Comparison of ENCODE assay signal across 8 mouse cellular contexts in genomic region chr4:48047136-48047765, GRCm38 (mm10). TPM values are rescaled to one million over a fixed set of nuclear protein-coding genes. Genes with fewer than 3 reads are reported as not detected.
DNase-seq lines count a peak whose midpoint lies in the region; ATAC-seq and TF ChIP-seq lines count a peak whose summit lies in the region.

No protein-coding gene starts in this region.

- under 1% methylated on average over 33 of the region's 33 CpGs for WGBS in embryonic facial prominence, embryonic 12.5 days
- WGBS in hindbrain, embryonic 15.5 days: under 1% methylated on average over 33 of the region's 33 CpGs
- 3% methylated on average over 32 of the region's 33 CpGs for WGBS in macrophage (ENCODE audit: missing documents)

- ATAC-seq in embryonic facial prominence, embryonic 12.5 days (ENCODE audit: insufficient number of reproducible peaks, insufficient read depth, low FRiP score, low TSS enrichment): no peak
- ATAC-seq in hindbrain, embryonic 15.5 days (ENCODE audit: low FRiP score, low read depth): no peak

- no peak for TF ChIP-seq CTCF in layer of hippocampus, adult 2 months (conservative IDR thresholded peaks at IDR 0.05)

- no peaks in the 10 kb centered on the region for H3K9me3 ChIP-seq in embryonic facial prominence, embryonic 12.5 days
- H3K9me3 ChIP-seq in hindbrain, embryonic 15.5 days: no peaks in the 10 kb centered on the region

- DNase-seq in layer of hippocampus, adult 2 months (ENCODE audit: low spot score in 2 of 2): no peak
- no peak for DNase-seq in layer of hippocampus, postnatal 14 days (ENCODE audit: low spot score in 2 of 2)
- peak; percentile 67 for DNase-seq in T-cell, adult 2 months (ENCODE audit: low spot score)
- DNase-seq in thymus, postnatal 25 days: peak; percentile 59
- no peak for DNase-seq in layer of hippocampus, postnatal 36 days

- peaks cover 57% of the 10 kb centered on the region for H3K27me3 ChIP-seq in embryonic facial prominence, embryonic 12.5 days
- H3K27me3 ChIP-seq in hindbrain, embryonic 15.5 days: peaks cover 33% of the 10 kb centered on the region

- H3K4me1 ChIP-seq in embryonic facial prominence, embryonic 12.5 days: peaks cover 43% of the 10 kb centered on the region
- peaks cover 57% of the 10 kb centered on the region for H3K4me1 ChIP-seq in hindbrain, embryonic 15.5 days (replicated peaks)

- H3K36me3 ChIP-seq in embryonic facial prominence, embryonic 12.5 days: no peaks in the 10 kb centered on the region
- no peaks in the 10 kb centered on the region for H3K36me3 ChIP-seq in hindbrain, embryonic 15.5 days
- no peaks in the 10 kb centered on the region for H3K36me3 ChIP-seq in macrophage (ENCODE audit: inconsistent target)

- no peaks in the 10 kb centered on the region for H3K79me2 ChIP-seq in macrophage (ENCODE audit: inconsistent target)

- peak overlapping the region; percentile 44 for H3K9ac ChIP-seq in embryonic facial prominence, embryonic 12.5 days
- H3K9ac ChIP-seq in hindbrain, embryonic 15.5 days: 0 out of 2 replicates have a peak overlapping the region, but pooled peaks have one; percentile 28

- H3K27ac ChIP-seq in layer of hippocampus, adult 2 months: peak overlapping the region; percentile 100
- H3K27ac ChIP-seq in embryonic facial prominence, embryonic 12.5 days: no peak overlapping the region
- no peak overlapping the region for H3K27ac ChIP-seq in hindbrain, embryonic 15.5 days (replicated peaks)
- H3K27ac ChIP-seq in macrophage: no peak overlapping the region

- H3K4me2 ChIP-seq in embryonic facial prominence, embryonic 12.5 days (replicated peaks): peak overlapping the region; percentile 99
- peak overlapping the region; percentile 97 for H3K4me2 ChIP-seq in hindbrain, embryonic 15.5 days

- H3K4me3 ChIP-seq in layer of hippocampus, adult 2 months: peak overlapping the region; percentile 88
- peak overlapping the region; percentile 64 for H3K4me3 ChIP-seq in embryonic facial prominence, embryonic 12.5 days
- peak overlapping the region; percentile 74 for H3K4me3 ChIP-seq in hindbrain, embryonic 15.5 days
- H3K4me3 ChIP-seq in macrophage (ENCODE audit: inconsistent target): peak overlapping the region; percentile 14; the same call in 1 of the 2 replicates

RNA-seq across cellular contexts. Expression of gene Nr4a3, which starts 2.3 kb away (rescaled TPM):
- total RNA-seq in layer of hippocampus, adult 2 months (2021): 10 to 100 TPM; 63.5 to 68.7 TPM
- 10 to 100 TPM; 90.2 to 95.4 TPM for total RNA-seq in layer of hippocampus, postnatal 14 days (2021)
- 0.43 and 0.56 TPM in 2 replicates for polyA plus RNA-seq in embryonic facial prominence, embryonic 12.5 days (2016; fragmentation: Nextera tagmentation; extraction: Ambion mirVana)
- polyA plus RNA-seq in hindbrain, embryonic 15.5 days (2015; fragmentation: Nextera tagmentation; extraction: Ambion mirVana): 2.2 and 2.3 TPM in 2 replicates
- 10 to 100 TPM in 8 of 26 experiments, 1 to 10 TPM in 13, under 1 TPM in 4, not detected in 1; 0.16 to 40.8 (median 5.8) TPM for total RNA-seq in macrophage (2018; cell fraction: chromatin; rRNA removed)
- total RNA-seq in macrophage (2018; cell fraction: cytosol; rRNA removed): 10 to 100 TPM in 3 of 26 experiments, 1 to 10 TPM in 13, under 1 TPM in 10; 0.23 to 25.5 (median 2.0) TPM
- 10 to 100 TPM in 10 of 26 experiments, 1 to 10 TPM in 9, under 1 TPM in 7; 0.30 to 37.2 (median 3.2) TPM for total RNA-seq in macrophage (2018; cell fraction: nucleus; rRNA removed)
- 0.17 to 1.2 TPM (median 0.79 TPM) in 3 replicates for polyA plus RNA-seq in macrophage (2018)
- total RNA-seq in layer of hippocampus, postnatal 36 days (2021): 10 to 100 TPM; 61.9 to 74.0 TPM

Comparison
In these comparisons a context has a peak if more than half of its experiments do, and no peak if none do; other contexts are left out.
1. DNase-seq: peak in T-cell, adult 2 months (single experiment) and thymus, postnatal 25 days (single experiment); none in layer of hippocampus, adult 2 months (0 of 2), layer of hippocampus, postnatal 14 days (0 of 2) and layer of hippocampus, postnatal 36 days (0 of 2).
2. H3K4me3 ChIP-seq: peak in every context shown above with its lines; median percentile 88 in layer of hippocampus, adult 2 months; 74 in hindbrain, embryonic 15.5 days; 64 in embryonic facial prominence, embryonic 12.5 days; 14 in macrophage.